Comparison of ENCODE assay signal across 11 mouse cellular contexts in genomic region chr14:14640557-14640956, GRCm38 (mm10).
"Had no signal": no experiment of that assay in that cellular context is flagged by ENCODE, and none has a peak within 500 bp of the region (broad histone marks: within the 10 kb centered on the region; RNA-seq: fewer than 3 reads in every experiment).

No protein-coding gene starts in this region.

- DNase-seq: kidney, adult 18-20 months; kidney, postnatal 25 days; left cerebral cortex, postnatal 4 days; lung, adult 18-20 months; right cerebral cortex, postnatal 14 days; thymus, postnatal 4 days had no signal

- H3K36me3 ChIP-seq: limb, embryonic 13.5 days; liver, embryonic 12.5 days; midbrain, embryonic 12.5 days had no signal

- H3K27me3 ChIP-seq: limb, embryonic 13.5 days; liver, embryonic 12.5 days; megakaryocyte, embryonic 14.5 days; midbrain, embryonic 12.5 days had no signal

- H3K4me3 ChIP-seq: limb, embryonic 13.5 days; liver, embryonic 12.5 days; midbrain, embryonic 12.5 days had no signal

- H3K9ac ChIP-seq: limb, embryonic 13.5 days; liver, embryonic 12.5 days; midbrain, embryonic 12.5 days had no signal

- H3K4me1 ChIP-seq: midbrain, embryonic 12.5 days had no signal

- H3K9me3 ChIP-seq: limb, embryonic 13.5 days; liver, embryonic 12.5 days; megakaryocyte, embryonic 14.5 days; midbrain, embryonic 12.5 days had no signal

- ATAC-seq: liver, embryonic 12.5 days; midbrain, embryonic 16.5 days had no signal

- H3K27ac ChIP-seq: limb, embryonic 13.5 days; liver, embryonic 12.5 days; midbrain, embryonic 12.5 days had no signal

- H3K4me2 ChIP-seq: limb, embryonic 13.5 days; liver, embryonic 12.5 days; midbrain, embryonic 12.5 days had no signal
